Mouse (Mus musculus) C2C12 (cell line): ENCODE results near the gene Med11. TPM values are rescaled to one million over a fixed set of nuclear protein-coding genes. Genes with fewer than 3 reads are reported as not detected.

ENCODE experiments used
- H3K27me3 ChIP-seq: one replicate; pipeline ENCODE4 v1.6.1; 2011; ENCODE audit not compliant: control insufficient read depth, insufficient read depth, insufficient read length
- H3K36me3 ChIP-seq: one replicate; pipeline ENCODE4 v1.6.1; 2011; ENCODE audit not compliant: control insufficient read depth, insufficient read depth
- H3K4me3 ChIP-seq: one replicate; pipeline ENCODE4 v1.5.1; 2011; ENCODE audit warnings: mild to moderate bottlenecking, control low read depth; ENCODE audit not compliant: poor library complexity, insufficient read depth, severe bottlenecking
- H3K79me2 ChIP-seq: one replicate; pipeline ENCODE4 v1.6.1; 2011; ENCODE audit not compliant: control insufficient read depth, insufficient read depth
- H3K79me3 ChIP-seq: one replicate; pipeline ENCODE4 v1.6.1; 2011; ENCODE audit warnings: low read depth, control low read depth
- H3ac ChIP-seq: one replicate; pipeline ENCODE3; 2011; ENCODE audit warnings: low read depth; ENCODE audit not compliant: control insufficient read depth, insufficient read length
- CEBPB ChIP-seq: IDR thresholded peaks from one replicate; pipeline ENCODE4 v1.6.1; 2011; ENCODE audit warnings: low read depth, mild to moderate bottlenecking, control low read depth, moderate library complexity
- CTCF ChIP-seq: IDR thresholded peaks from one replicate; pipeline ENCODE4 v1.5.1; 2011; ENCODE audit not compliant: control insufficient read depth, insufficient read depth, insufficient read length
- FOSL1 ChIP-seq: IDR thresholded peaks from one replicate; pipeline ENCODE4 v1.8.0; 2011; ENCODE audit warnings: mild to moderate bottlenecking, low read length; ENCODE audit not compliant: poor library complexity, insufficient read depth, severe bottlenecking
- MAX ChIP-seq: IDR thresholded peaks from one replicate; pipeline ENCODE4 v1.6.1; 2011; ENCODE audit warnings: mild to moderate bottlenecking, control low read depth
- MYOD1 ChIP-seq: IDR thresholded peaks from one replicate; pipeline ENCODE4 v1.6.1; 2011; ENCODE audit warnings: low read depth; ENCODE audit not compliant: control insufficient read depth, insufficient read length
- MYOG ChIP-seq: IDR thresholded peaks from one replicate; pipeline ENCODE4 v1.6.1; 2011; ENCODE audit not compliant: control insufficient read depth, insufficient read length; ENCODE audit errors: extremely low read depth
- USF1 ChIP-seq: IDR thresholded peaks from one replicate; pipeline ENCODE4 v1.6.1; 2011; ENCODE audit warnings: low read depth, mild to moderate bottlenecking, control low read depth, moderate library complexity
- polyA plus RNA-seq: library from polyadenylated mRNA; unstranded; fragments of >200 nt; fragmentation: generic; extraction: Trizol; gene quantifications from one replicate; pipeline ENCODE4 v1.2.1, GENCODE M21; 2012; ENCODE audit warnings: missing spikeins

Gene Med11
- polyA plus RNA-seq, 1 experiment, result 46.2 TPM

GRCm38 (mm10) chr11:70453261-70454044 lies 1.7 kb downstream of the Med11 start:
- no peak overlapping the region for H3ac ChIP-seq
- TF ChIP-seq MYOD1, result no peak
- TF ChIP-seq FOSL1, result no peak
- TF ChIP-seq MAX, result no peak

GRCm38 (mm10) chr11:70458688-70459600 lies 7.2 kb downstream of the Med11 start, which contains the start of gene Zmynd15:
Gene Zmynd15, plus strand, starts transcription at chr11:70459433.
- Histone ChIP-seq H3K27me3 (no peaks in the 10 kb centered on the region), H3K4me3 (no peak within 1 kb of the TSS), H3ac (no peak within 1 kb of the TSS), H3K36me3 (peaks cover 4% of the 10 kb centered on the region), H3K79me2 (peaks cover under 1% of the 10 kb centered on the region), H3K79me3 (no peaks in the 10 kb centered on the region)
- TF ChIP-seq USF1, result no peak
- TF ChIP-seq MYOG, result no peak
- TF ChIP-seq MAX, result no peak
- no peak for TF ChIP-seq CTCF
- TF ChIP-seq FOSL1, result no peak
- TF ChIP-seq MYOD1, result no peak
- TF ChIP-seq CEBPB, result no peak

More at GRCm38 (mm10) chr11:70453261-70454044, 1.7 kb downstream of the Med11 start:
- no peaks in the 10 kb centered on the region for H3K27me3 ChIP-seq
- peaks cover 18% of the 10 kb centered on the region for H3K79me2 ChIP-seq
- H3K79me3 ChIP-seq, result peaks cover 5% of the 10 kb centered on the region
- no peak overlapping the region for H3K4me3 ChIP-seq
- H3K36me3 ChIP-seq, result peaks cover 4% of the 10 kb centered on the region

- H3K79me3 ChIP-seq, result no peaks in the 10 kb centered on the region
- no peak within 1 kb of the TSS for H3K4me3 ChIP-seq
- peaks cover 4% of the 10 kb centered on the region for H3K36me3 ChIP-seq
- H3K79me2 ChIP-seq, result no peaks in the 10 kb centered on the region
- H3ac ChIP-seq, result no peak within 1 kb of the TSS
- no peaks in the 10 kb centered on the region for H3K27me3 ChIP-seq
- no peak for TF ChIP-seq MYOG
- TF ChIP-seq USF1, result no peak
- TF ChIP-seq CTCF, result no peak
- TF ChIP-seq MYOD1, result no peak
- no peak for TF ChIP-seq MAX
- TF ChIP-seq CEBPB, result no peak
- no peak for TF ChIP-seq FOSL1
Measured at GRCm38 (mm10) chr11:70459601-70460101, 7.9 kb downstream of the Med11 start, which contains the start of gene Cxcl16. Gene Cxcl16, minus strand, starts transcription at chr11:70459984.

DNA sequence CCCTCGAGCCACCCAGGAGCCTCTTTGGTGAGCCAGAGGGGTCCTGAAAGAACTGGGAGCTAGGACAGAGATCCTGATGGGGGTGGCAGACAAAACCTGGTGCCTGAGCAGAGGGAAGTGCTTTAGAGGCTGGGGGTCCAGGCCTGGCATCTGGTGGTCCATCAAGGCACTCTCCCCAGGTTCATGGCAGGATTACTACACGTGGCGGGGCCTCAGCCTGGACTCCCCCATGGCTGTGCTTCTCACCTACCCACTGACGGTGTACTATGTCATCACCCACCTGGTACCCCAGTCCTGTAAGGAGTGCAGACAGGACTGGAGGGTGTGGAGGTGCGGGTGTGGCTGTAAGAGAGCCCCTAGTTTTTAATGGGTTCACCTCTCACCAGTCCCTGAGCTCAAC lies 12.3 kb downstream of the Med11 start:
- TF ChIP-seq USF1, result no peak
- TF ChIP-seq CEBPB, result no peak
- no peak for TF ChIP-seq FOSL1
- no peak for TF ChIP-seq MYOG
- TF ChIP-seq MAX, result no peak
- no peak for TF ChIP-seq MYOD1
- no peak for TF ChIP-seq CTCF

GRCm38 (mm10) chr11:70465211-70465610 lies 13.5 kb downstream of the Med11 start:
- Histone ChIP-seq H3K4me3 (no peak overlapping the region), H3K79me3 (no peaks in the 10 kb centered on the region), H3K79me2 (no peaks in the 10 kb centered on the region), H3K36me3 (no peaks in the 10 kb centered on the region), H3K27me3 (no peaks in the 10 kb centered on the region), H3ac (no peak overlapping the region)
- TF ChIP-seq FOSL1 (no peak), CTCF (no peak), MYOG (no peak), MAX (no peak), CEBPB (no peak), USF1 (no peak), MYOD1 (no peak)

More for the DNA sequence above, 12.3 kb downstream of the Med11 start:
- Histone ChIP-seq H3K4me3 (no peak overlapping the region), H3K79me3 (no peaks in the 10 kb centered on the region), H3ac (no peak overlapping the region), H3K36me3 (no peaks in the 10 kb centered on the region), H3K27me3 (no peaks in the 10 kb centered on the region), H3K79me2 (no peaks in the 10 kb centered on the region)
